Mouse (Mus musculus): ENCODE data around the gene Tnni3. TPM values are rescaled to one million over a fixed set of nuclear protein-coding genes. Genes with fewer than 3 reads are reported as not detected.

The Tnni3 gene
- polyA plus RNA-seq, 1 experiment from 2014 or later = 2.4 TPM

DNA sequence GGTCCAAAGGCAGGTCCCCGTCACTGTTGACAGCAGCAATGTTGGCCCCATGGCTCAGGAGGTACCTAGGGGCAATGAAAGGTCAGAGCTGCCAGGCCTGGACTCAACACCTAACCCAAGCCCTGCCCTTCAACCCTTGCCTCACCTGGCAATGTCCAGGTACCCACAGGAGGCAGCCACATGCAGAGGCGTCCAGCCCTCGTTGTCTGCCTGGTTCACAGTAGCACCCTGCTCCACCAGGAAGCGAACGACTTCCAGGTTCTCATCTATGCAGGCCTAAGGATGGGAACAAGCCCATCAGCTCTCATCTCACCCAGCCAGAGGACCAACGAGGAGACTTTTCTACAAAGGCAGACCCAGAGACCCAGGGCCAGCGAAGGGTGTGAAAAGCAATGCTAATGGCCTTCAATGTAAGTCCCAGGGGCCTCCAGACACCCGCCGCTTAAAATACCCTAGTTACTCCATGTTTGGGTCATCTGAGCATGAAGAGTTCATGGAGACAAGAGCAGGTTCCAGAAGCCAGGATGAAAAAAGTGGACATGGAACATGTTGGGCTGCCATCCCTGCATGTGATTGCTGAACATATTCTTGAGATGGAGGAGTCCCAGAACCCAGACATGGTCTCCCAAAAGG is 26.6 kb downstream of the Tnni3 start:
- no peaks in the 10 kb centered on the region; the same call in 1 of the 2 replicates for H3K36me3 ChIP-seq (ENCODE audit: control insufficient read depth, insufficient read depth, low read length)
- no peak overlapping the region for H3K4me2 ChIP-seq (ENCODE audit: low read depth, low read length, severe bottlenecking)
- 94% methylated on average over 9 of the region's 9 CpGs for WGBS

DNA sequence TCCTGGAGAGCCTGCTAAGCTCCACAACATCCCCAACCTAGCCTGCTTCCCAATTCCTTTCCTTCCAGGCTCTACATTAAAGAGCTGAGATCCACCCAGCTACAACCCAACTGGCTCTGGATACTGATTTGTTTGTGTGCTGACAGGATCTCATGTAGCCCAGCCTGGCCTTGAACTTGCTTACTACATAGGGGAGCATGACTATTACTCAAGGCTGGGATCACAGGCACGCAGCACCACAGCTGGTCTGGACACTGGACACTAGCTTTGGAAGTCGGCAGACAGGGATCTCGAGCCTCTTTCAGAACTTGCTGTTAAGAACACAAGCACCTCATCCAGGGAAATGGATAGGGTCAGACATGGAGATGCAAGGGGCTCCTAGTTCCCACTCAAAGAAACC is 27.6 kb downstream of the Tnni3 start:
- Histone ChIP-seq H3K9ac (ENCODE audit: low read length) (no peak overlapping the region), H3K4me2 (ENCODE audit: low read depth, low read length, severe bottlenecking) (no peak overlapping the region), H3K36me3 (ENCODE audit: control insufficient read depth, insufficient read depth, low read length) (no peaks in the 10 kb centered on the region; the same call in 1 of the 2 replicates), H3K27ac (ENCODE audit: low read depth, low read length) (no peak overlapping the region), H3K9me3 (ENCODE audit: control insufficient read depth, low read length) (no peaks in the 10 kb centered on the region), H3K4me3 (ENCODE audit: low read depth, low read length) (no peak overlapping the region), H3K27me3 (ENCODE audit: control insufficient read depth, insufficient read depth, low read length) (no peaks in the 10 kb centered on the region), H3K4me1 (replicated peaks; ENCODE audit: control insufficient read depth, insufficient read depth, low read length) (peaks cover 20% of the 10 kb centered on the region)
- DNase-seq (ENCODE audit: low spot score) (no peak), ATAC-seq (replicated peaks; ENCODE audit: low FRiP score) (no peak)
- 95% methylated on average over 3 of the region's 3 CpGs for WGBS

More for the DNA sequence above, 26.6 kb downstream of the Tnni3 start:
- Histone ChIP-seq H3K27me3 (ENCODE audit: control insufficient read depth, insufficient read depth, low read length) (no peaks in the 10 kb centered on the region), H3K4me1 (replicated peaks; ENCODE audit: control insufficient read depth, insufficient read depth, low read length) (peaks cover 20% of the 10 kb centered on the region), H3K9ac (ENCODE audit: low read length) (no peak overlapping the region), H3K27ac (ENCODE audit: low read depth, low read length) (no peak overlapping the region), H3K4me3 (ENCODE audit: low read depth, low read length) (no peak overlapping the region), H3K9me3 (ENCODE audit: control insufficient read depth, low read length) (no peaks in the 10 kb centered on the region)
- ATAC-seq (replicated peaks; ENCODE audit: low FRiP score) (no peak), DNase-seq (ENCODE audit: low spot score) (no peak)

DNA sequence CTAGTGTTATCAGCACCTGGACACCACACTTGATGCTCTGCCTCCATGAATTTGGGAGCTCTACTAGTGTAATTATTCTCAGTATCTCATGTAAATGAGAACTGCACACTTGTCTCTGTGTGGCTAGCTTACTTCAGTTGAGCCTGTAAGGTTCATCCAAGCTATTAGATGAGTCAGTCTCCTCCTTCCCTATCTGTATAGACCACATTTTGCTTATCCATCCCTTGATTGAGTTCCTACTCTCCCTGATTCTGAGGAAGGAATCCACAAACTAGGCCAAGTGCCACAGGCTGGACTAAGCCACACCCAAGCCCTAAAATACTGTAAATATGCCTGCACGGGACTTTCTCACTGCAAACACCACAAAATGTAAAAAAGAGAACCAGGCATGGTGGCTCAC is 30.0 kb downstream of the Tnni3 start:
- DNase-seq (ENCODE audit: low spot score) = no peak
- Histone ChIP-seq H3K27ac (ENCODE audit: low read depth, low read length) (no peak overlapping the region), H3K36me3 (ENCODE audit: control insufficient read depth, insufficient read depth, low read length) (peaks cover 3% of the 10 kb centered on the region), H3K4me2 (ENCODE audit: low read depth, low read length, severe bottlenecking) (no peak overlapping the region), H3K9ac (ENCODE audit: low read length) (no peak overlapping the region), H3K4me3 (ENCODE audit: low read depth, low read length) (no peak overlapping the region), H3K4me1 (replicated peaks; ENCODE audit: control insufficient read depth, insufficient read depth, low read length) (peaks cover 6% of the 10 kb centered on the region; the same call in 1 of the 2 replicates), H3K27me3 (ENCODE audit: control insufficient read depth, insufficient read depth, low read length) (no peaks in the 10 kb centered on the region), H3K9me3 (ENCODE audit: control insufficient read depth, low read length) (no peaks in the 10 kb centered on the region)
- no peak for ATAC-seq (replicated peaks; ENCODE audit: low FRiP score)
- 90% methylated on average over 1 of the region's 1 CpGs for whole genome bisulfite sequencing

- Histone ChIP-seq H3K27ac (ENCODE audit: low read depth, low read length) (no peak overlapping the region), H3K9me3 (ENCODE audit: control insufficient read depth, low read length) (no peaks in the 10 kb centered on the region), H3K4me2 (ENCODE audit: low read depth, low read length, severe bottlenecking) (no peak overlapping the region), H3K4me3 (ENCODE audit: low read depth, low read length) (no peak overlapping the region), H3K9ac (ENCODE audit: low read length) (no peak overlapping the region), H3K4me1 (replicated peaks; ENCODE audit: control insufficient read depth, insufficient read depth, low read length) (no peaks in the 10 kb centered on the region), H3K27me3 (ENCODE audit: control insufficient read depth, insufficient read depth, low read length) (no peaks in the 10 kb centered on the region), H3K36me3 (ENCODE audit: control insufficient read depth, insufficient read depth, low read length) (peaks cover 3% of the 10 kb centered on the region)
- 92% methylated on average over 13 of the region's 13 CpGs for WGBS
- ATAC-seq (replicated peaks; ENCODE audit: low FRiP score) (no peak), DNase-seq (ENCODE audit: low spot score) (no peak)
These were observed 31.5 kb downstream of the Tnni3 start for GRCm38 (mm10) chr7:4492284-4493224.

- DNase-seq (ENCODE audit: low spot score) (no peak), ATAC-seq (replicated peaks; ENCODE audit: low FRiP score) (no peak)
- WGBS = 91% methylated on average over 6 of the region's 6 CpGs
- Histone ChIP-seq H3K4me3 (ENCODE audit: low read depth, low read length) (no peak overlapping the region), H3K9me3 (ENCODE audit: control insufficient read depth, low read length) (no peaks in the 10 kb centered on the region), H3K36me3 (ENCODE audit: control insufficient read depth, insufficient read depth, low read length) (peaks cover 3% of the 10 kb centered on the region), H3K27me3 (ENCODE audit: control insufficient read depth, insufficient read depth, low read length) (no peaks in the 10 kb centered on the region), H3K4me2 (ENCODE audit: low read depth, low read length, severe bottlenecking) (no peak overlapping the region), H3K4me1 (replicated peaks; ENCODE audit: control insufficient read depth, insufficient read depth, low read length) (no peaks in the 10 kb centered on the region), H3K9ac (ENCODE audit: low read length) (no peak overlapping the region), H3K27ac (ENCODE audit: low read depth, low read length) (no peak overlapping the region)
These were observed 32.7 kb downstream of the Tnni3 start for GRCm38 (mm10) chr7:4491308-4491707.

DNA sequence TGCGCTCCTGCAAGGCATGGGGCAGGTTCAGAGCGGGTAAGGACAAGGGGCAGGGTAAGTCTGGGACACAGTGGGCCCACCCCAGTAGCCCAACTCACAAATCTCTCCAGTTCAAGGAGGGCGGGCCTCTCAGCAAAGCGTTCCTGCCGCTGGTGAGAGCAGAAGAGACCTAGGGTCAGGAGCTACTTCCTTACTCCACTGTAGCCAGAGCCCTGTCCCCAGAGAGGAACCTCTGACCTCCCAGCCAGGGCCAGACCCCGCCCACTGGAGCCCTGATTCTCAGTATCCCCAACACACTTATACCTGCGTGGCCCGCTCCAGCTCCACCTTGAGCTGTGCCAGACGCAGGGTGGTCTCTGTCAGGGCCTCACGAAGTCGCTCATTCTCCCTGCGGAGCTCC is 41.7 kb downstream of the Tnni3 start:
- 92% methylated on average over 12 of the region's 12 CpGs for WGBS
- H3K27me3 ChIP-seq (ENCODE audit: control insufficient read depth, insufficient read depth, low read length) = peaks cover under 1% of the 10 kb centered on the region; the same call in 1 of the 2 replicates
- no peak for DNase-seq (ENCODE audit: low spot score)
- peaks cover 8% of the 10 kb centered on the region for H3K4me1 ChIP-seq (replicated peaks; ENCODE audit: control insufficient read depth, insufficient read depth, low read length)
- H3K27ac ChIP-seq (ENCODE audit: low read depth, low read length) = no peak overlapping the region
- no peak overlapping the region for H3K4me3 ChIP-seq (ENCODE audit: low read depth, low read length)
- H3K4me2 ChIP-seq (ENCODE audit: low read depth, low read length, severe bottlenecking) = no peak overlapping the region
- no peaks in the 10 kb centered on the region for H3K9me3 ChIP-seq (ENCODE audit: control insufficient read depth, low read length)
- no peak for ATAC-seq (replicated peaks; ENCODE audit: low FRiP score)
- H3K36me3 ChIP-seq (ENCODE audit: control insufficient read depth, insufficient read depth, low read length) = no peaks in the 10 kb centered on the region; the same call in 1 of the 2 replicates
- H3K9ac ChIP-seq (ENCODE audit: low read length) = no peak overlapping the region

- H3K9ac ChIP-seq (ENCODE audit: low read length) = no peak overlapping the region
- DNase-seq (ENCODE audit: low spot score) (peak; percentile 64), ATAC-seq (replicated peaks; ENCODE audit: low FRiP score) (no peak)
- no peaks in the 10 kb centered on the region; the same call in 1 of the 2 replicates for H3K9me3 ChIP-seq (ENCODE audit: control insufficient read depth, low read length)
- 26% methylated on average over 6 of the region's 6 CpGs for WGBS
- H3K36me3 ChIP-seq (ENCODE audit: control insufficient read depth, insufficient read depth, low read length) = no peaks in the 10 kb centered on the region; the same call in 1 of the 2 replicates
- H3K4me1 ChIP-seq (replicated peaks; ENCODE audit: control insufficient read depth, insufficient read depth, low read length) = peaks cover 8% of the 10 kb centered on the region
- peak overlapping the region; percentile 88; the same call in 1 of the 2 replicates for H3K4me2 ChIP-seq (ENCODE audit: low read depth, low read length, severe bottlenecking)
- peaks cover 4% of the 10 kb centered on the region; the same call in 1 of the 2 replicates for H3K27me3 ChIP-seq (ENCODE audit: control insufficient read depth, insufficient read depth, low read length)
- no peak overlapping the region for H3K27ac ChIP-seq (ENCODE audit: low read depth, low read length)
- H3K4me3 ChIP-seq (ENCODE audit: low read depth, low read length) = no peak overlapping the region
These were observed 44.4 kb downstream of the Tnni3 start for GRCm38 (mm10) chr7:4479674-4480073.

DNA sequence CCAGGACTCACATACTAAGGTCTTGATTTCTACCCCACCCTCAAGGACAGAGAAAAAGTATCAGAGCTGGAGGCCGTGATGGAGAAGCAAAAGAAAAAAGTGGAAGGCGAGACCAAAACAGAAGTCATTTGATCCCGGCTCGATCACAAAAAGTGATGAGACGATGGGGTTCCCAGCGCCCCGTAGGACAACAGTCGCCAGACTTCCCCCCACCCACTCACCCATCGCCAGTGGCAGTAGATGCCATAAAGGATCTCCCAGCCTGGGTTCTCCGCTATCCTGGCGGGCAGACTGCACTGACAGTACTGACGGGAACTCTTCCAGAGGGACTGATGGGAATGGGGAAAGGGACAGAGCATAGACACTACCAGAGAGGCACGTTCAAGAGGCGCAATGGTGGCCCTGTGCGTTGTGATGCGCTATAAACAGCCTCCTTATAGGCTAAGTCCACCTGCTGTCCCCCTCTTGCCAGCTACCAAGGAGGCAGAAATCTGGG is 45.2 kb downstream of the Tnni3 start:
- peak overlapping the region; percentile 85; the same call in 1 of the 2 replicates for H3K27ac ChIP-seq (ENCODE audit: low read depth, low read length)
- H3K27me3 ChIP-seq (ENCODE audit: control insufficient read depth, insufficient read depth, low read length) = peaks cover 10% of the 10 kb centered on the region; the same call in 1 of the 2 replicates
- H3K36me3 ChIP-seq (ENCODE audit: control insufficient read depth, insufficient read depth, low read length) = no peaks in the 10 kb centered on the region; the same call in 1 of the 2 replicates
- ATAC-seq (replicated peaks; ENCODE audit: low FRiP score) (peak; percentile 14; the same call in 1 of the 2 replicates), DNase-seq (ENCODE audit: low spot score) (peak; percentile 61)
- peak overlapping the region; percentile 88 for H3K4me2 ChIP-seq (ENCODE audit: low read depth, low read length, severe bottlenecking)
- H3K4me1 ChIP-seq (replicated peaks; ENCODE audit: control insufficient read depth, insufficient read depth, low read length) = peaks cover 8% of the 10 kb centered on the region
- H3K4me3 ChIP-seq (ENCODE audit: low read depth, low read length) = peak overlapping the region; percentile 45
- WGBS = 3% methylated on average over 16 of the region's 16 CpGs
- peak overlapping the region; percentile 60 for H3K9ac ChIP-seq (ENCODE audit: low read length)
- no peaks in the 10 kb centered on the region; the same call in 1 of the 2 replicates for H3K9me3 ChIP-seq (ENCODE audit: control insufficient read depth, low read length)
